Mouse (Mus musculus) megakaryocyte, embryonic 14.5 days (primary cell): ENCODE results near the gene Pappa.

ENCODE experiments used
- FLI1 ChIP-seq: IDR thresholded peaks from 2 replicates; pipeline ENCODE4 v1.6.1; 2012; ENCODE audit warnings: low read length, inconsistent platforms, mixed read lengths
- GATA1 ChIP-seq: IDR thresholded peaks from 3 replicates; pipeline ENCODE4 v1.6.1; 2012; ENCODE audit warnings: mixed read lengths, low read length, inconsistent platforms, borderline replicate concordance

DNA sequence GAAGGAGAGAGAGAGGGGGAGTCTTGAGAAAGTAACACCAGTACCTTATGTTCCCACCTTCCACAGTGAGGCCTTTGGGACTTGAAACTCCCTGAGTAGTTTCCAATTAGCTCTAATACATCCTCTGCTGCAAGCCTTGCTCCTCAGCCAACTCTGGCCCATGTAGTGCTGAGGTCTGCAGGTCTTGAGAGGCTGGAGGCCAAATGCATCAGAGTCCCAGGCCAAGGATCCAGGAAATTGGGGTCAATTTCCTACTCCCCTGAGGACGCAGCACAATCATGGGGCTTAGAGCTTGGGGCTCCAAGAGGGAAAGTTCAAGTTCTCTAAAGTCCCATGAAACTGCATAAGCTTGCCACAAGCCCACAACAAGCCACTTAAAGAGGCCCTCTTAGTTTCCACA, 198.0 kb downstream of the Pappa start:
- TF ChIP-seq GATA1 (no peak), FLI1 (no peak)
